Mouse (Mus musculus): ENCODE data around the gene Ptger3. TPM values are rescaled to one million over a fixed set of nuclear protein-coding genes. Genes with fewer than 3 reads are reported as not detected.

The Ptger3 gene
- polyA plus RNA-seq, 1 experiment = 0.54 TPM

DNA sequence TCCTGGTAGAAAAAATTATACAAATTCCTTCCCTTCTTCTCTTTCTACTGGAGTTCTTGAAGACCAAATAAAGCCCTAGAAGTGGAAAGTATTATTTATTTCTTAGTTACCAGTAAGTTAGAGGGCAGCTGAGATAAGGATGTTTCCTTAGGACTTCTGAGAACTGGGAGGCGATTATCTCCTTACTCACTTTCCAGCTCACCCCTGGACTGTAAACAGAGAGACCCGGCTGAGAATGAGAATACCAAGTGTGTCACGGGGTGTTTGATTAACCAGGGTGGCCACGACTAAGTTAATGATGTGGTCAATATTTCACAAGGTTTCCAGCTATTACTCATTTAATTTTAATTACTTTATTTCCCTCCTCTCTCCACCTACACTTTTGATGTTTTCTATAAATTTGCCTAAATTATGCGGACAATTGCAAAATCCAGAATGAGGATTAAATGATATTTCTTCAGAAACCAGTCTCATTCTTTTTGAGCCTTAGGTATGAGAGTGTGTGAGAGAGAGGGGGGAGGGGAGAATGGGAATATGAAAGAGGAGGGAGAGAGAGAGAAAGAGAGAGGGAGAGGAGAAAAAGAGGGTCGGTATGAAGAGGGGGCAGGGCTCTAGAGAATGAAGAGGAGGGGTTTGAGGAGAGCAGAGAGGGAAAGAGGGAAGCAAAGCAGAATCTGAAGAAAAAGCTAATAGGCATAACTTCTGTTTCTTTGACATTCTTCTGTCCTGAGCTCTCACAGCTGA, 121.9 kb downstream of the Ptger3 start:
- H3K4me1 ChIP-seq (ENCODE audit: control insufficient read depth, insufficient read depth, low read length) = no peaks in the 10 kb centered on the region
- TF ChIP-seq CTCF (IDR thresholded peaks at IDR 0.05; ENCODE audit: borderline replicate concordance, insufficient read depth, low read length) (no peak), POLR2A (IDR thresholded peaks at IDR 0.05; ENCODE audit: low read depth, low read length) (no peak)
- H3K4me3 ChIP-seq (ENCODE audit: insufficient read depth, low read length) = no peak overlapping the region
- no peak overlapping the region for H3K27ac ChIP-seq (ENCODE audit: insufficient read depth, low read length)

Other genes with a start within 250 kb of the Ptger3 start
- gene Zranb2, start 32.7 kb upstream of the Ptger3 start, polyA plus RNA-seq (2011; ENCODE audit: insufficient read length, low read depth, missing spikeins) = 127 and 146 TPM in 2 replicates

All from embryonic fibroblast, embryonic 13.5 days (primary cell).